Mouse (Mus musculus) layer of hippocampus, adult 9-11 months (tissue): ENCODE data around the gene Bfsp2.

Experiments used
- DNase-seq: peaks from one replicate; pipeline ENCODE4 v3.0.0; 2022

Bfsp2 gene

GRCm38 (mm10) chr9:103480603-103481220 lies 492 bp upstream of the Bfsp2 start:
- DNase-seq: no peak

- no peak for DNase-seq
These were observed 4.8 kb downstream of the Bfsp2 start for GRCm38 (mm10) chr9:103475414-103475813.

GRCm38 (mm10) chr9:103473915-103474688 lies 6.1 kb downstream of the Bfsp2 start:
- DNase-seq: no peak

GRCm38 (mm10) chr9:103471784-103472183 lies 8.4 kb downstream of the Bfsp2 start:
- no peak for DNase-seq

- DNase-seq: no peak
These were observed 10.7 kb downstream of the Bfsp2 start for GRCm38 (mm10) chr9:103469516-103469915.

- DNase-seq: no peak
These were observed 11.3 kb downstream of the Bfsp2 start for GRCm38 (mm10) chr9:103468911-103469310.

GRCm38 (mm10) chr9:103465711-103466220 lies 14.5 kb downstream of the Bfsp2 start:
- peak; percentile 78 for DNase-seq

GRCm38 (mm10) chr9:103465293-103465692 lies 14.9 kb downstream of the Bfsp2 start:
- DNase-seq: no peak

- DNase-seq: no peak
These were observed 16.4 kb downstream of the Bfsp2 start for GRCm38 (mm10) chr9:103463833-103464232.

GRCm38 (mm10) chr9:103459839-103460238 lies 20.4 kb downstream of the Bfsp2 start:
- no peak for DNase-seq

- no peak for DNase-seq
These were observed 20.9 kb downstream of the Bfsp2 start for GRCm38 (mm10) chr9:103459307-103459706.

- DNase-seq: no peak
These were observed 30.6 kb downstream of the Bfsp2 start for GRCm38 (mm10) chr9:103449651-103450050.

GRCm38 (mm10) chr9:103449092-103449491 lies 31.1 kb downstream of the Bfsp2 start:
- DNase-seq: no peak

- no peak for DNase-seq
These were observed 35.6 kb downstream of the Bfsp2 start for GRCm38 (mm10) chr9:103444656-103445055.

GRCm38 (mm10) chr9:103443824-103444185 lies 36.4 kb downstream of the Bfsp2 start:
- no peak for DNase-seq

- peak; percentile 23 for DNase-seq
These were observed 36.9 kb downstream of the Bfsp2 start for GRCm38 (mm10) chr9:103443121-103443823.

- DNase-seq: no peak
These were observed 39.6 kb downstream of the Bfsp2 start for GRCm38 (mm10) chr9:103440597-103440996.

- DNase-seq: no peak
These were observed 43.1 kb downstream of the Bfsp2 start for GRCm38 (mm10) chr9:103437104-103437503.

- no peak for DNase-seq
These were observed 46.1 kb downstream of the Bfsp2 start for GRCm38 (mm10) chr9:103434116-103434515.

- DNase-seq: no peak
These were observed 48.0 kb downstream of the Bfsp2 start for GRCm38 (mm10) chr9:103432122-103432778.

- no peak for DNase-seq
These were observed 48.5 kb downstream of the Bfsp2 start for GRCm38 (mm10) chr9:103431718-103432117.

- DNase-seq: no peak
These were observed 49.6 kb downstream of the Bfsp2 start for GRCm38 (mm10) chr9:103430431-103431220.
